Mouse (Mus musculus) lung, adult 2 months (tissue): ENCODE measurements at regions not wholly inside any gene's neighbourhood (a gene's known extent, or its start where the extent isn't known, plus 50 kb on each side); places are given as distances from the start of the nearest gene placed in this dataset.

Source experiments
- CTCF ChIP-seq: fragments of 200-500 bp; IDR thresholded peaks from 2 replicates; pipeline ENCODE4 v1.5.1; 2011; ENCODE audit warnings: mild to moderate bottlenecking, low read length, control low read depth; ENCODE audit not compliant: insufficient read depth
- POLR2A ChIP-seq: fragments of 200-500 bp; IDR thresholded peaks from 2 replicates; pipeline ENCODE4 v1.6.1; 2011; ENCODE audit warnings: low read depth, mild to moderate bottlenecking, control low read depth, low read length, borderline replicate concordance; ENCODE audit errors: extremely low read depth

GRCm38 (mm10) chrX:70820518-70820917 lies 229.5 kb upstream of the Mamld1 start:
- TF ChIP-seq CTCF, result no peak
- TF ChIP-seq POLR2A, result no peak
